Mouse (Mus musculus): ENCODE data around the gene Ppp1r14d. TPM values are rescaled to one million over a fixed set of nuclear protein-coding genes. Genes with fewer than 3 reads are reported as not detected.
A peak's percentile ranks its signal among the peaks of the same experiment; 100 is the strongest.

The Ppp1r14d gene
- not detected in 2 replicates for polyA plus RNA-seq (2012; ENCODE audit: insufficient read depth, insufficient read length, missing spikeins)

GRCm38 (mm10) chr2:119229775-119230704, at the start of gene Ppp1r14d:
Gene Ppp1r14d (minus strand): TSS chr2:119229906.
- Histone ChIP-seq H3K4me3 (ENCODE audit: insufficient read depth, low read length) (no peak within 1 kb of the TSS), H3K27ac (ENCODE audit: insufficient read depth, low read depth, low read length) (no peak within 1 kb of the TSS), H3K4me1 (ENCODE audit: control insufficient read depth, insufficient read depth, low read length) (0 out of 2 replicates have a peak, but pooled peaks cover 2% of the 10 kb centered on the region)
- TF ChIP-seq POLR2A (IDR thresholded peaks at IDR 0.05; ENCODE audit: borderline replicate concordance, low read depth, low read length) (no peak), CTCF (IDR thresholded peaks at IDR 0.05; ENCODE audit: low read depth, low read length) (no peak)

GRCm38 (mm10) chr2:119277810-119278209, 48.1 kb upstream of the Ppp1r14d start:
- H3K4me3 ChIP-seq (ENCODE audit: insufficient read depth, low read length) = no peak overlapping the region
- no peak for TF ChIP-seq POLR2A (IDR thresholded peaks at IDR 0.05; ENCODE audit: borderline replicate concordance, low read depth, low read length)
- no peak for TF ChIP-seq CTCF (IDR thresholded peaks at IDR 0.05; ENCODE audit: low read depth, low read length)
- no peak overlapping the region for H3K27ac ChIP-seq (ENCODE audit: insufficient read depth, low read depth, low read length)
- peaks cover 9% of the 10 kb centered on the region for H3K4me1 ChIP-seq (ENCODE audit: control insufficient read depth, insufficient read depth, low read length)

GRCm38 (mm10) chr2:119276926-119277325, 47.2 kb upstream of the Ppp1r14d start:
- TF ChIP-seq POLR2A (IDR thresholded peaks at IDR 0.05; ENCODE audit: borderline replicate concordance, low read depth, low read length) (no peak), CTCF (IDR thresholded peaks at IDR 0.05; ENCODE audit: low read depth, low read length) (no peak)
- Histone ChIP-seq H3K4me1 (ENCODE audit: control insufficient read depth, insufficient read depth, low read length) (peaks cover 9% of the 10 kb centered on the region), H3K4me3 (ENCODE audit: insufficient read depth, low read length) (no peak overlapping the region), H3K27ac (ENCODE audit: insufficient read depth, low read depth, low read length) (no peak overlapping the region)

GRCm38 (mm10) chr2:119274126-119274525, 44.4 kb upstream of the Ppp1r14d start:
- no peak for TF ChIP-seq CTCF (IDR thresholded peaks at IDR 0.05; ENCODE audit: low read depth, low read length)
- no peak for TF ChIP-seq POLR2A (IDR thresholded peaks at IDR 0.05; ENCODE audit: borderline replicate concordance, low read depth, low read length)
- Histone ChIP-seq H3K4me1 (ENCODE audit: control insufficient read depth, insufficient read depth, low read length) (peaks cover 9% of the 10 kb centered on the region), H3K4me3 (ENCODE audit: insufficient read depth, low read length) (no peak overlapping the region), H3K27ac (ENCODE audit: insufficient read depth, low read depth, low read length) (no peak overlapping the region)

- no peak within 1 kb of the TSS for H3K27ac ChIP-seq (ENCODE audit: insufficient read depth, low read depth, low read length)
- H3K4me3 ChIP-seq (ENCODE audit: insufficient read depth, low read length) = peak within 1 kb of the TSS; percentile 66
- TF ChIP-seq POLR2A (IDR thresholded peaks at IDR 0.05; ENCODE audit: borderline replicate concordance, low read depth, low read length) = no peak
- no peak for TF ChIP-seq CTCF (IDR thresholded peaks at IDR 0.05; ENCODE audit: low read depth, low read length)
- peaks cover 8% of the 10 kb centered on the region for H3K4me1 ChIP-seq (ENCODE audit: control insufficient read depth, insufficient read depth, low read length)
These were observed 41.1 kb upstream of the Ppp1r14d start, which contains the start of gene Rhov for GRCm38 (mm10) chr2:119270643-119271331. Gene Rhov (minus strand): TSS chr2:119271272.

GRCm38 (mm10) chr2:119270286-119270642, 40.6 kb upstream of the Ppp1r14d start:
- TF ChIP-seq CTCF (IDR thresholded peaks at IDR 0.05; ENCODE audit: low read depth, low read length) (no peak), POLR2A (IDR thresholded peaks at IDR 0.05; ENCODE audit: borderline replicate concordance, low read depth, low read length) (no peak)

GRCm38 (mm10) chr2:119263813-119264212, 34.1 kb upstream of the Ppp1r14d start:
- H3K4me3 ChIP-seq (ENCODE audit: insufficient read depth, low read length) = no peak overlapping the region
- TF ChIP-seq CTCF (IDR thresholded peaks at IDR 0.05; ENCODE audit: low read depth, low read length) (no peak), POLR2A (IDR thresholded peaks at IDR 0.05; ENCODE audit: borderline replicate concordance, low read depth, low read length) (no peak)
- H3K4me1 ChIP-seq (ENCODE audit: control insufficient read depth, insufficient read depth, low read length) = peaks cover 34% of the 10 kb centered on the region
- H3K27ac ChIP-seq (ENCODE audit: insufficient read depth, low read depth, low read length) = peak overlapping the region; percentile 56; the same call in 1 of the 2 replicates

More at GRCm38 (mm10) chr2:119270286-119270642, 40.6 kb upstream of the Ppp1r14d start:
- Histone ChIP-seq H3K27ac (ENCODE audit: insufficient read depth, low read depth, low read length) (no peak overlapping the region), H3K4me1 (ENCODE audit: control insufficient read depth, insufficient read depth, low read length) (peaks cover 8% of the 10 kb centered on the region), H3K4me3 (ENCODE audit: insufficient read depth, low read length) (peak overlapping the region; percentile 66; the same call in 1 of the 2 replicates)

- peak overlapping the region; percentile 56 for H3K27ac ChIP-seq (ENCODE audit: insufficient read depth, low read depth, low read length)
- H3K4me1 ChIP-seq (ENCODE audit: control insufficient read depth, insufficient read depth, low read length) = peaks cover 34% of the 10 kb centered on the region
- TF ChIP-seq POLR2A (IDR thresholded peaks at IDR 0.05; ENCODE audit: borderline replicate concordance, low read depth, low read length) (no peak), CTCF (IDR thresholded peaks at IDR 0.05; ENCODE audit: low read depth, low read length) (no peak)
- H3K4me3 ChIP-seq (ENCODE audit: insufficient read depth, low read length) = peak overlapping the region; percentile 38
These were observed 33.3 kb upstream of the Ppp1r14d start for GRCm38 (mm10) chr2:119262978-119263377.

- Histone ChIP-seq H3K4me3 (ENCODE audit: insufficient read depth, low read length) (no peak overlapping the region), H3K27ac (ENCODE audit: insufficient read depth, low read depth, low read length) (no peak overlapping the region), H3K4me1 (ENCODE audit: control insufficient read depth, insufficient read depth, low read length) (peaks cover 27% of the 10 kb centered on the region)
- TF ChIP-seq CTCF (IDR thresholded peaks at IDR 0.05; ENCODE audit: low read depth, low read length) (no peak), POLR2A (IDR thresholded peaks at IDR 0.05; ENCODE audit: borderline replicate concordance, low read depth, low read length) (no peak)
These were observed 31.6 kb upstream of the Ppp1r14d start for GRCm38 (mm10) chr2:119261326-119261725.

Data from bone marrow macrophage, adult 2 months (primary cell).